Mouse (Mus musculus) megakaryocyte, embryonic 14.5 days (primary cell): ENCODE data around the gene Unc13a. TPM values are rescaled to one million over a fixed set of nuclear protein-coding genes. Genes with fewer than 3 reads are reported as not detected.
A peak's percentile ranks its signal among the peaks of the same experiment; 100 is the strongest.

Experiments
- H3K27me3 ChIP-seq: replicated peaks from 2 replicates; pipeline ENCODE3; 2012; ENCODE audit warnings: inconsistent platforms
- H3K36me3 ChIP-seq: replicated peaks from 2 replicates; pipeline ENCODE3; 2012; ENCODE audit warnings: low read length, inconsistent platforms, mixed read lengths
- H3K4me1 ChIP-seq: 2 replicates; pipeline ENCODE4 v1.6.1; 2012; ENCODE audit warnings: inconsistent platforms
- H3K4me3 ChIP-seq: replicated peaks from 2 replicates; pipeline ENCODE3; 2012; ENCODE audit warnings: moderate library complexity, mild to moderate bottlenecking, inconsistent platforms
- H3K9me3 ChIP-seq: 2 replicates; pipeline ENCODE4 v1.6.1; 2012; ENCODE audit warnings: inconsistent platforms
- FLI1 ChIP-seq: IDR thresholded peaks from 2 replicates; pipeline ENCODE4 v1.6.1; 2012; ENCODE audit warnings: low read length, inconsistent platforms, mixed read lengths
- GATA1 ChIP-seq: IDR thresholded peaks from 3 replicates; pipeline ENCODE4 v1.6.1; 2012; ENCODE audit warnings: mixed read lengths, low read length, inconsistent platforms, borderline replicate concordance
- polyA plus RNA-seq: library from polyadenylated mRNA; stranded (reverse); fragments of >175 nt; gene quantifications from 2 replicates; pipeline ENCODE4 v1.2.3, GENCODE M21; 2012; ENCODE audit warnings: low replicate concordance; ENCODE audit not compliant: insufficient read depth

Gene Unc13a
- polyA plus RNA-seq, 1 experiment: 8.9 TPM

- Histone ChIP-seq H3K4me1 (peaks cover 69% of the 10 kb centered on the region), H3K4me3 (peak overlapping the region; percentile 97), H3K36me3 (peaks cover 42% of the 10 kb centered on the region), H3K27me3 (no peaks in the 10 kb centered on the region), H3K9me3 (no peaks in the 10 kb centered on the region)
- TF ChIP-seq GATA1: no peak
- no peak for TF ChIP-seq FLI1
Measured at GRCm38 (mm10) chr8:71676803-71677202, 5.2 kb upstream of the Unc13a start.

- Histone ChIP-seq H3K27me3 (no peaks in the 10 kb centered on the region), H3K4me1 (peaks cover 72% of the 10 kb centered on the region), H3K36me3 (peaks cover 36% of the 10 kb centered on the region), H3K9me3 (no peaks in the 10 kb centered on the region), H3K4me3 (peak within 1 kb of the TSS; percentile 97)
- TF ChIP-seq GATA1: no peak
- TF ChIP-seq FLI1: no peak
Measured at GRCm38 (mm10) chr8:71676020-71676741, 4.6 kb upstream of the Unc13a start, which contains the start of gene Jak3. Jak3 (plus strand) TSS chr8:71676296.

GRCm38 (mm10) chr8:71675456-71676019 is 4.0 kb upstream of the Unc13a start:
- Histone ChIP-seq H3K4me3 (peak overlapping the region; percentile 97), H3K9me3 (no peaks in the 10 kb centered on the region), H3K27me3 (no peaks in the 10 kb centered on the region), H3K36me3 (peaks cover 29% of the 10 kb centered on the region), H3K4me1 (peaks cover 76% of the 10 kb centered on the region)
- no peak for TF ChIP-seq FLI1

- TF ChIP-seq GATA1 (no peak), FLI1 (no peak)
- Histone ChIP-seq H3K4me1 (peaks cover 83% of the 10 kb centered on the region), H3K36me3 (peaks cover 15% of the 10 kb centered on the region), H3K27me3 (no peaks in the 10 kb centered on the region), H3K4me3 (no peak overlapping the region), H3K9me3 (no peaks in the 10 kb centered on the region)
Measured at GRCm38 (mm10) chr8:71674071-71674470, 2.5 kb upstream of the Unc13a start.

- TF ChIP-seq FLI1 (no peak), GATA1 (no peak)
- Histone ChIP-seq H3K27me3 (no peaks in the 10 kb centered on the region), H3K4me3 (peak overlapping the region; percentile 95), H3K36me3 (no peaks in the 10 kb centered on the region), H3K4me1 (peaks cover 83% of the 10 kb centered on the region), H3K9me3 (no peaks in the 10 kb centered on the region)
Measured at GRCm38 (mm10) chr8:71672168-71672735, 695 bp upstream of the Unc13a start.

GRCm38 (mm10) chr8:71670621-71671548 is 672 bp downstream of the Unc13a start:
- Histone ChIP-seq H3K27me3 (no peaks in the 10 kb centered on the region), H3K36me3 (no peaks in the 10 kb centered on the region), H3K4me1 (peaks cover 91% of the 10 kb centered on the region), H3K4me3 (peak overlapping the region; percentile 95), H3K9me3 (no peaks in the 10 kb centered on the region)
- TF ChIP-seq GATA1 (no peak), FLI1 (no peak)

- Histone ChIP-seq H3K27me3 (no peaks in the 10 kb centered on the region), H3K9me3 (no peaks in the 10 kb centered on the region), H3K36me3 (no peaks in the 10 kb centered on the region), H3K4me3 (peak overlapping the region; percentile 95), H3K4me1 (peaks cover 91% of the 10 kb centered on the region)
- TF ChIP-seq GATA1 (no peak), FLI1 (no peak)
Measured at GRCm38 (mm10) chr8:71670198-71670597, 1.4 kb downstream of the Unc13a start.

GRCm38 (mm10) chr8:71668220-71668975 is 3.2 kb downstream of the Unc13a start:
- Histone ChIP-seq H3K9me3 (no peaks in the 10 kb centered on the region), H3K36me3 (peaks cover 12% of the 10 kb centered on the region), H3K27me3 (no peaks in the 10 kb centered on the region), H3K4me1 (peaks cover 96% of the 10 kb centered on the region), H3K4me3 (peak overlapping the region; percentile 96)
- no peak for TF ChIP-seq GATA1
- TF ChIP-seq FLI1: no peak

GRCm38 (mm10) chr8:71667256-71667655 is 4.3 kb downstream of the Unc13a start:
- Histone ChIP-seq H3K27me3 (no peaks in the 10 kb centered on the region), H3K9me3 (no peaks in the 10 kb centered on the region), H3K4me1 (peaks cover 92% of the 10 kb centered on the region), H3K36me3 (peaks cover 23% of the 10 kb centered on the region), H3K4me3 (peak overlapping the region; percentile 96)
- TF ChIP-seq GATA1 (no peak), FLI1 (no peak)
